Mouse (Mus musculus): ENCODE measurements at regions not wholly inside any gene's neighbourhood (a gene's known extent, or its start where the extent isn't known, plus 50 kb on each side); places are given as distances from the start of the nearest gene placed in this dataset.

- Histone ChIP-seq H3K9ac (replicated peaks) (no peak overlapping the region; the same call in 1 of the 2 replicates), H3K4me2 (replicated peaks) (peak overlapping the region; percentile 31), H3K4me3 (no peak overlapping the region), H3K9me3 (no peaks in the 10 kb centered on the region), H3K27ac (replicated peaks) (peak overlapping the region; percentile 49; the same call in 1 of the 2 replicates), H3K36me3 (no peaks in the 10 kb centered on the region), H3K4me1 (peaks cover 17% of the 10 kb centered on the region), H3K27me3 (no peaks in the 10 kb centered on the region; the same call in 1 of the 2 replicates)
- ATAC-seq (ENCODE audit: low FRiP score, low read depth): peak; percentile 86
- WGBS: 23% methylated on average over 20 of the region's 20 CpGs
Measured at GRCm38 (mm10) chr12:69501783-69502705, 80.8 kb downstream of the Vcpkmt start.

GRCm38 (mm10) chr12:69501346-69501730 lies 81.5 kb downstream of the Vcpkmt start:
- H3K36me3 ChIP-seq: no peaks in the 10 kb centered on the region
- no peak overlapping the region for H3K4me3 ChIP-seq
- H3K27ac ChIP-seq (replicated peaks): no peak overlapping the region; the same call in 1 of the 2 replicates
- no peaks in the 10 kb centered on the region for H3K9me3 ChIP-seq
- ATAC-seq (ENCODE audit: low FRiP score, low read depth): no peak
- 47% methylated on average over 2 of the region's 2 CpGs for WGBS
- no peaks in the 10 kb centered on the region; the same call in 1 of the 2 replicates for H3K27me3 ChIP-seq
- peaks cover 17% of the 10 kb centered on the region for H3K4me1 ChIP-seq
- H3K4me2 ChIP-seq (replicated peaks): peak overlapping the region; percentile 31; the same call in 1 of the 2 replicates
- H3K9ac ChIP-seq (replicated peaks): no peak overlapping the region; the same call in 1 of the 2 replicates

GRCm38 (mm10) chr12:69500600-69501345 lies 82.1 kb downstream of the Vcpkmt start:
- Histone ChIP-seq H3K9ac (replicated peaks) (no peak overlapping the region), H3K9me3 (no peaks in the 10 kb centered on the region), H3K27ac (replicated peaks) (no peak overlapping the region; the same call in 1 of the 2 replicates), H3K27me3 (no peaks in the 10 kb centered on the region; the same call in 1 of the 2 replicates), H3K4me2 (replicated peaks) (no peak overlapping the region), H3K4me1 (peaks cover 17% of the 10 kb centered on the region), H3K4me3 (no peak overlapping the region), H3K36me3 (no peaks in the 10 kb centered on the region)
- no peak for ATAC-seq (ENCODE audit: low FRiP score, low read depth)
- 76% methylated on average over 15 of the region's 15 CpGs for WGBS

- H3K27ac ChIP-seq (replicated peaks): no peak overlapping the region
- ATAC-seq (ENCODE audit: low FRiP score, low read depth): no peak
- no peaks in the 10 kb centered on the region; the same call in 1 of the 2 replicates for H3K27me3 ChIP-seq
- no peaks in the 10 kb centered on the region for H3K9me3 ChIP-seq
- no peak overlapping the region for H3K4me2 ChIP-seq (replicated peaks)
- peaks cover 12% of the 10 kb centered on the region for H3K4me1 ChIP-seq
- H3K4me3 ChIP-seq: no peak overlapping the region
- no peak overlapping the region for H3K9ac ChIP-seq (replicated peaks)
- no peaks in the 10 kb centered on the region for H3K36me3 ChIP-seq
- 87% methylated on average over 7 of the region's 7 CpGs for WGBS
Measured at GRCm38 (mm10) chr12:69497121-69497520, 85.7 kb downstream of the Vcpkmt start.

GRCm38 (mm10) chr12:69496341-69496904 lies 86.4 kb downstream of the Vcpkmt start:
- Histone ChIP-seq H3K27ac (replicated peaks) (no peak overlapping the region), H3K4me3 (no peak overlapping the region)
- WGBS: 78% methylated on average over 6 of the region's 6 CpGs

GRCm38 (mm10) chr12:69495776-69496175 lies 87.1 kb downstream of the Vcpkmt start:
- no peak overlapping the region for H3K4me2 ChIP-seq (replicated peaks)
- H3K9ac ChIP-seq (replicated peaks): no peak overlapping the region
- WGBS: 90% methylated on average over 5 of the region's 5 CpGs
- H3K9me3 ChIP-seq: no peaks in the 10 kb centered on the region
- no peak overlapping the region for H3K4me3 ChIP-seq
- H3K27me3 ChIP-seq: no peaks in the 10 kb centered on the region; the same call in 1 of the 2 replicates
- ATAC-seq (ENCODE audit: low FRiP score, low read depth): no peak
- no peaks in the 10 kb centered on the region for H3K36me3 ChIP-seq
- no peaks in the 10 kb centered on the region for H3K4me1 ChIP-seq
- no peak overlapping the region for H3K27ac ChIP-seq (replicated peaks)

More at GRCm38 (mm10) chr12:69496341-69496904, 86.4 kb downstream of the Vcpkmt start:
- Histone ChIP-seq H3K9me3 (no peaks in the 10 kb centered on the region), H3K4me2 (replicated peaks) (no peak overlapping the region), H3K4me1 (peaks cover 5% of the 10 kb centered on the region), H3K9ac (replicated peaks) (no peak overlapping the region), H3K27me3 (no peaks in the 10 kb centered on the region; the same call in 1 of the 2 replicates), H3K36me3 (no peaks in the 10 kb centered on the region)
- no peak for ATAC-seq (ENCODE audit: low FRiP score, low read depth)

GRCm38 (mm10) chr12:69494648-69495047 lies 88.2 kb downstream of the Vcpkmt start:
- Histone ChIP-seq H3K27me3 (no peaks in the 10 kb centered on the region), H3K27ac (replicated peaks) (no peak overlapping the region), H3K36me3 (no peaks in the 10 kb centered on the region), H3K4me3 (no peak overlapping the region), H3K4me1 (no peaks in the 10 kb centered on the region), H3K9me3 (no peaks in the 10 kb centered on the region), H3K4me2 (replicated peaks) (no peak overlapping the region), H3K9ac (replicated peaks) (no peak overlapping the region)
- 92% methylated on average over 8 of the region's 8 CpGs for WGBS
- no peak for ATAC-seq (ENCODE audit: low FRiP score, low read depth)

GRCm38 (mm10) chr12:69489686-69490085 lies 93.1 kb downstream of the Vcpkmt start:
- 90% methylated on average over 10 of the region's 10 CpGs for WGBS
- H3K9me3 ChIP-seq: no peaks in the 10 kb centered on the region
- no peak overlapping the region for H3K27ac ChIP-seq (replicated peaks)
- no peaks in the 10 kb centered on the region for H3K36me3 ChIP-seq
- H3K27me3 ChIP-seq: no peaks in the 10 kb centered on the region
- H3K4me3 ChIP-seq: no peak overlapping the region
- H3K4me2 ChIP-seq (replicated peaks): no peak overlapping the region
- peaks cover 8% of the 10 kb centered on the region for H3K4me1 ChIP-seq
- ATAC-seq (ENCODE audit: low FRiP score, low read depth): no peak
- H3K9ac ChIP-seq (replicated peaks): no peak overlapping the region

GRCm38 (mm10) chr12:69486903-69487302 lies 95.9 kb downstream of the Vcpkmt start:
- no peak overlapping the region for H3K4me3 ChIP-seq
- no peak overlapping the region for H3K4me2 ChIP-seq (replicated peaks)
- 76% methylated on average over 8 of the region's 8 CpGs for WGBS
- H3K27me3 ChIP-seq: no peaks in the 10 kb centered on the region
- H3K4me1 ChIP-seq: peaks cover 8% of the 10 kb centered on the region
- H3K36me3 ChIP-seq: no peaks in the 10 kb centered on the region
- H3K9ac ChIP-seq (replicated peaks): no peak overlapping the region
- no peak overlapping the region for H3K27ac ChIP-seq (replicated peaks)
- no peak for ATAC-seq (ENCODE audit: low FRiP score, low read depth)
- no peaks in the 10 kb centered on the region for H3K9me3 ChIP-seq

GRCm38 (mm10) chr12:69485652-69486651 lies 96.9 kb downstream of the Vcpkmt start:
- H3K27ac ChIP-seq (replicated peaks): no peak overlapping the region
- WGBS: 33% methylated on average over 14 of the region's 14 CpGs
- peaks cover 8% of the 10 kb centered on the region for H3K4me1 ChIP-seq
- no peaks in the 10 kb centered on the region for H3K36me3 ChIP-seq
- H3K4me2 ChIP-seq (replicated peaks): peak overlapping the region; percentile 32
- no peak overlapping the region for H3K4me3 ChIP-seq
- ATAC-seq (ENCODE audit: low FRiP score, low read depth): no peak
- H3K9ac ChIP-seq (replicated peaks): no peak overlapping the region
- H3K9me3 ChIP-seq: no peaks in the 10 kb centered on the region
- no peaks in the 10 kb centered on the region for H3K27me3 ChIP-seq

- Histone ChIP-seq H3K4me3 (no peak overlapping the region), H3K4me1 (peaks cover 16% of the 10 kb centered on the region), H3K9ac (replicated peaks) (no peak overlapping the region), H3K36me3 (no peaks in the 10 kb centered on the region), H3K9me3 (no peaks in the 10 kb centered on the region), H3K27me3 (no peaks in the 10 kb centered on the region), H3K27ac (replicated peaks) (no peak overlapping the region), H3K4me2 (replicated peaks) (no peak overlapping the region)
- ATAC-seq (ENCODE audit: low FRiP score, low read depth): no peak
- WGBS: 89% methylated on average over 3 of the region's 3 CpGs
Measured at GRCm38 (mm10) chr12:69481420-69481819, 101.4 kb downstream of the Vcpkmt start.
